Mouse (Mus musculus): Measurements from ENCODE around the gene Chrm4.

Chrm4 gene

GRCm38 (mm10) chr2:91944170-91944950 is 17.3 kb downstream of the Chrm4 start:
- peak; percentile 82 for DNase-seq

- DNase-seq: no peak
Observed at GRCm38 (mm10) chr2:91945483-91945882, 18.4 kb downstream of the Chrm4 start, which contains the start of gene Gm9821. Gm9821 (plus strand) TSS chr2:91945703.

GRCm38 (mm10) chr2:91946836-91947235 is 19.8 kb downstream of the Chrm4 start:
- DNase-seq: no peak

GRCm38 (mm10) chr2:91947397-91948150 is 20.5 kb downstream of the Chrm4 start:
- DNase-seq: peak; percentile 52

- DNase-seq: no peak
Observed at GRCm38 (mm10) chr2:91948151-91948509, 21.1 kb downstream of the Chrm4 start.

GRCm38 (mm10) chr2:91948792-91949241 is 21.8 kb downstream of the Chrm4 start:
- DNase-seq: peak; percentile 58

- DNase-seq: peak; percentile 75
Observed at GRCm38 (mm10) chr2:91949411-91950274, 22.6 kb downstream of the Chrm4 start.

- DNase-seq: peak; percentile 76
Observed at GRCm38 (mm10) chr2:91950275-91951085, 23.4 kb downstream of the Chrm4 start.

GRCm38 (mm10) chr2:91953825-91954224 is 26.8 kb downstream of the Chrm4 start:
- DNase-seq: peak; percentile 54

- DNase-seq: no peak
Observed at GRCm38 (mm10) chr2:91955121-91955591, 28.1 kb downstream of the Chrm4 start.

- DNase-seq: no peak
Observed at GRCm38 (mm10) chr2:91955875-91956274, 28.8 kb downstream of the Chrm4 start.

- no peak for DNase-seq
Observed at GRCm38 (mm10) chr2:91957096-91957495, 30.0 kb downstream of the Chrm4 start.

GRCm38 (mm10) chr2:91958049-91958448 is 31.0 kb downstream of the Chrm4 start:
- no peak for DNase-seq

- peak; percentile 60 for DNase-seq
Observed at GRCm38 (mm10) chr2:91958701-91959457, 31.8 kb downstream of the Chrm4 start.

GRCm38 (mm10) chr2:91959544-91960410 is 32.7 kb downstream of the Chrm4 start:
- DNase-seq: peak; percentile 86

GRCm38 (mm10) chr2:91960459-91960858 is 33.4 kb downstream of the Chrm4 start:
- DNase-seq: no peak

- no peak for DNase-seq
Observed at GRCm38 (mm10) chr2:91961901-91962761, 35.1 kb downstream of the Chrm4 start.

GRCm38 (mm10) chr2:91962864-91963401 is 35.9 kb downstream of the Chrm4 start:
- DNase-seq: peak; percentile 58

- DNase-seq: peak; percentile 95
Observed at GRCm38 (mm10) chr2:91963443-91963932, 36.4 kb downstream of the Chrm4 start.
